Mouse (Mus musculus) liver, adult (tissue): Measurements from ENCODE around the gene Crmp1.

Source experiments
- GATA4 ChIP-seq: IDR thresholded peaks from 2 replicates; pipeline ENCODE4 v1.6.1; 2014; ENCODE audit warnings: mild to moderate bottlenecking, low read length; ENCODE audit not compliant: insufficient replicate concordance

Crmp1 gene

DNA sequence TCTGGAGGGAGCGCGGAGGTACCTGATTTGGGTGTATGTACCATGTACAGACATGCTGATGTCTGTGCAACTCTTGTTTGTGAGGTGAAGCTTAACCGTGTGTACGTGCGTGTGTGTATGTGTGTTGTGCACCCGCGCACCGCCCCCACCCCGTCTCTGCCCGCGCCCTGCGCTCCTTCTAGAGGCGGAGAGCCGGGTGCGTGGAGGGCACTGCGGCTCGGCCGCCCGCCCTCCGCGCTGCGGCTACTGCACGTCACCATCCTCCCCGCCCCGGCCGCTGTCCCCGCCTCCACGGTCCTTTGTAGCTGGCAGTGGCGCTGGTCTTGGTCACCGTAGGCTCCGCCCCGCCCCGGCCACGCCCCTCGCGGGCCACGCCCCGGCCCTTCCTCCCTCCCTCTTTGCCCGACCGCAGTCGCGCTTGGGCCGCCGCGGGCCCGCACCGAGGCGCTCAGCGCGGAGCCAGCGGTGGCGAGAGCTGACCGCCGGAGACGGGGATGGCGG lies at the start of gene Crmp1:
Crmp1 (plus strand) TSS at position 290 of the 501 bp plus-strand sequence.
- TF ChIP-seq GATA4 = no peak

DNA sequence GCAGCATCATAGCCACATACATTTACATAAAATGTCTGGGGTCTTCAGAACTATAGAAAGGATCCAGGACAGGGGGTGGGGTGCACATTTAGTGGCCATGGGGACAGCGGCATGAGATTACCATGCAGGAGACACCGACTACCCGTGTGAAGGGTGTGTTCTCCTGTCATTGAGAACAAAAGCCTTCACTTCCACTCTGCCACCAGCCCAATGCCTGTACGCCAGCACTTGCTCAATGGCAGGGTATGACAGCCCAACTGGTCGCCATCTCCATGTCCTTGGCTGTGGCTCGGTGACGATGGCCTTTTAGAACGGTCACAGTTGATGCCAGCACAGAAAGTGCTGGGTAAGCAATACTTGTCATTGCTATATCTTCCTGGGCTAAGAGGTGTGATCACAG lies 45.5 kb upstream of the Crmp1 start:
- no peak for TF ChIP-seq GATA4

GRCm38 (mm10) chr5:37196666-37197250 lies 45.0 kb upstream of the Crmp1 start:
- no peak for TF ChIP-seq GATA4

GRCm38 (mm10) chr5:37197423-37197822 lies 44.3 kb upstream of the Crmp1 start:
- no peak for TF ChIP-seq GATA4

DNA sequence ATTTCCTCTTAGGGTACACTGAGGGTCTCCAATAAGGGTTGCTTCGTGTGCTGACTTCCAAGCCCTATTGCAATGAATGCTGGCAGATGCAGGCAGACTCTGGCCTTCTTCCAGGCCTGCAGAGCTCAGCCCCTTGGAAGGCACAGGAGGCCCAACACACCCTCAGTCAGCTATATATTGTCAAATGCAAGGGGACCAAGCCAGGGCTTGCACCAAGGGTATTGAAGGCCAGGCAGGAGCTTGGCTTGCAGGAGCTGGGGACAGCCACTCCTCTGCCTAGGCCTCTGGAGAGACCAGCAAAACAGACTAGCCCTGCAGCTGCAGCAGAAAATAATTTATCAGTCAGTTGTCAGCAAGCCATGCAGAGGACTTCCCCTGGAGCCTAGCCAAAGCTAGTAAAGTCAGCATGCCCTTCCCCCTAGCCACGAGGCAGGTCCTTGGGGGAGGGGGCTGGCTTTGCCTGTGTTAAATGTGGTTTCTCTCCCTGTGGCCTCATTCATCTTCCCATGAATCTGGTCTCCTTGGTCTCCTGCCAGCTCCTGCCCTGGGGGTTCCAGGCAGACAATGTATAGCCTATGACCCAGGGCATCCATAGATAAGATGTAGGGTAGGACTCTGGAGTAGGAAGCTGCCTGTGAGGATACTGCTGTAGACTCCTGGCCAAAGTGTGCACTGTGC lies 43.6 kb upstream of the Crmp1 start:
- TF ChIP-seq GATA4 = no peak

DNA sequence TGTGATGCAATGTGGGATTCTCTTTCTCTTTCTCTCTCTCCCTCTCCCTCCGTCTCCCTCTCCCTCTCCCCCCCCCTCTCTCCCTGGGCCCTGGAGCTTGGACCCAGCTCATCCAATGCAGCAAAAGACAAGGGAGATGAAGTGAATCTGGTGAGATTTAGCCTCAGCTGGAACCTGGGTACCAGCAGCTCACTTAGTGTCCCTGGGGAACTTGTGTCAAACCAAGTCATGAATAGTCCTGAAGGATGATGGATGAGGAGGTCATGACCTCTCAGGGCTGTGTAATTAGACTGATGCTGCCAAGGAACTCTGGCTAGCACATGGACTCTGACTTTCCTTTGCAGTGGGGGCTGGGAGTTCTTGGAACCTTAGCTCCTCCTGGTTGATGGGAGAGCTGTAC lies 39.5 kb upstream of the Crmp1 start:
- no peak for TF ChIP-seq GATA4

GRCm38 (mm10) chr5:37204886-37205285 lies 36.9 kb upstream of the Crmp1 start:
- no peak for TF ChIP-seq GATA4

DNA sequence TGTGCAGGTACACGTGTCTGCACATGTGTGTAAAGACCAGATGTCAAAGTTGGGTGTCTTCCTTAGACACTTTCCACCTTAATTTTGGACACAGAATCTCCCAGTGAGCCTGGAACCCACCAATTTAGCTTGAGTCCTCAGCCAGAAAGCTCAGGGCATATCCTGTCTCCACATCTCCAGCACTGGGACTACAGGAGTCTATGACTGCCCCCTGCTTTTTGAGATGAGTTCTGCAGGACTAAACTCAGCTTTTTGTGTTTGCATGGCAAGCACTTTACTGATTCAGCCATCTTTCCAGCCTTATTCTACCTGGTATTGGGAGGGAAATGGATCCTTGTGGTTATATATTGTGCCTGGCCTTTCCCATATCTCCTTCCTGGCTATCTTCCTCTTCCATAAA lies 36.3 kb upstream of the Crmp1 start:
- TF ChIP-seq GATA4 = no peak

GRCm38 (mm10) chr5:37206364-37206763 lies 35.4 kb upstream of the Crmp1 start:
- no peak for TF ChIP-seq GATA4

GRCm38 (mm10) chr5:37212938-37213708 lies 28.6 kb upstream of the Crmp1 start:
- no peak for TF ChIP-seq GATA4

DNA sequence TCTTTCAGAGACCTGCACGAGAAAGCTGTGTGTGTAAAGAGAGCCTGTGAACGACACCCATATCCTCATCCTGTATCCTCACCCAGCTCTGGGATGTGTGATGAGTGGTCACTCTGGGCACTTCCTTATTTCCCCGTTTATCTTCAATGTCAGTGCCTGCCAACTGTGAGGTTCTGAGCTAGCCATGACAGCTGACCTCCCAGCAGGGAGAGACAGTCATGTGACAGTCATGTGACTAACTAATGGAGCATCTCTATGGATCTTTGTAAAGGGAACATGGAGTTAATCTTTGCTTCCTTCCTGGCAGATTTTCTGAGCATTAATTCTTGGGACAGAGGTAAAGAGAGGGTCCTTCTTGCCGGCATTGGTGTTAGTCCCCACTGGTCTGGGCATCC lies 28.0 kb upstream of the Crmp1 start:
- no peak for TF ChIP-seq GATA4

GRCm38 (mm10) chr5:37214614-37215013 lies 27.1 kb upstream of the Crmp1 start:
- no peak for TF ChIP-seq GATA4

DNA sequence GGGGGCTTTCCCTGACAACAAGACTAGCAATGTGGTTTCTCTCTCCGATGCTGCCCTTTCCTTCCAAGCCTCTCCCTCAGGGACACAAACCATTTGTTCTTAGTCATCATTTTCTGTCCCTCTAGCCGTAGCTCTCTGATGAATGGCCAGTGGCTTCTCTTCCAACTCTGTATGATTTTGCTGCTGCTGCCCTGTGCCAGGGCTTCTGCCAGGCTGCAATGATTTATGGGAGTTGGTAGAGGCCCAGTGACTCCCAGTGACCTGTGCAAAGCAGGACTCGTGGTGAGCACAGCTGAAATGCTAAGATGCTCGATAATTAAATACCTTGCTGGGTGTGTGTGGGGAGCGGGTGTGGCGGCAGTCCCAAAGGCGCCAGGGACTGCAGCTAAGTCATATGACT lies 26.5 kb upstream of the Crmp1 start:
- no peak for TF ChIP-seq GATA4

- TF ChIP-seq GATA4 = no peak
Observed at GRCm38 (mm10) chr5:37219615-37220014, 22.1 kb upstream of the Crmp1 start.

- no peak for TF ChIP-seq GATA4
Observed at GRCm38 (mm10) chr5:37220575-37220974, 21.2 kb upstream of the Crmp1 start.

DNA sequence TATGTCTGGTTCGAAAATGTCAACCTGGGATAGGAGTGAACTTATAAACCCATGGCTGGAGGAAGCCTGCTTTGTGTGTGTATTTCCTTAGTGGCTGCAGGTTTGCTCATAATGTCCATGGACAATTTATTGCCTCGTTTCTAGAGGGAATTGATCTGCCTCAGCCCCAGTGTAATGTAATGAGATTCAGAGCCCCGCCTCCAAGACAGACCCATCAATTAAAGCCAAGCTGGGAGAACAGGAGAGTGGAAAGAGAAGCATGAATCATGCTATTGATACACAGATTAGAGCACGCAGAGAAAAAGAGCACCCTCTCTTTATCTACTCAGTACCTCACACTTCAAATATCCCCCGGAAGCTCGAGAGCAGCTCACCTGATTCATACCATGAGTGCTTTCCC lies 20.2 kb upstream of the Crmp1 start:
- TF ChIP-seq GATA4 = no peak
